In genomic region chr17:45433419-45434261, GRCm38 (mm10) we compare ENCODE assay signal across 8 mouse cellular contexts. TPM values are rescaled to one million over a fixed set of nuclear protein-coding genes. Genes with fewer than 3 reads are reported as not detected.
DNase-seq lines count a peak whose midpoint lies in the region; ATAC-seq and TF ChIP-seq lines count a peak whose summit lies in the region.

TSS of gene Cdc5l (minus strand) at chr17:45433737.

- H3K36me3 ChIP-seq in hindbrain, embryonic 13.5 days, result peaks cover 6% of the 10 kb centered on the region

- peak; percentile 88 for ATAC-seq in Patski
- ATAC-seq in hindbrain, embryonic 13.5 days (ENCODE audit: low FRiP score), result peak; percentile 97

- H3K9ac ChIP-seq in hindbrain, embryonic 13.5 days, result peak within 1 kb of the TSS; percentile 87

- peak within 1 kb of the TSS; percentile 84 for H3K4me3 ChIP-seq in hindbrain, embryonic 13.5 days

- in situ Hi-C loops in Patski (cut with MboI; ENCODE audit: low pct_unique_long_range_greater_than_20kb), result no loop called here

- CTCF ChIA-PET in Patski (lab: Charles Lee), result interaction anchor here (0.7 to 1.1 kb wide), 2 partner anchors 12 to 16 kb away, joined by 3 read pairs; no protein-coding TSS in a partner anchor

- WGBS in hindbrain, embryonic 13.5 days, result under 1% methylated on average over 73 of the region's 73 CpGs

- peak within 1 kb of the TSS; percentile 91 for H3K4me2 ChIP-seq in hindbrain, embryonic 13.5 days

- peak within 1 kb of the TSS; percentile 94 for H3K27ac ChIP-seq in hindbrain, embryonic 13.5 days

- no peaks in the 10 kb centered on the region for H3K27me3 ChIP-seq in Patski
- no peaks in the 10 kb centered on the region for H3K27me3 ChIP-seq in hindbrain, embryonic 13.5 days

- POLR2A ChIA-PET in Patski (lab: Charles Lee), result interaction anchor here (0.8 to 1.1 kb wide), 2 partner anchors 11 to 13 kb away, joined by 5 read pairs; no protein-coding TSS in a partner anchor

- no peaks in the 10 kb centered on the region for H3K9me3 ChIP-seq in hindbrain, embryonic 13.5 days

- peaks cover 32% of the 10 kb centered on the region for H3K4me1 ChIP-seq in hindbrain, embryonic 13.5 days (replicated peaks)

- no peak for TF ChIP-seq CTCF in Patski (IDR thresholded peaks at IDR 0.05)

- peak; percentile 94 for DNase-seq in Patski (ENCODE audit: low read depth, low spot score)
- peak; percentile 99 for DNase-seq in cerebellum, postnatal 14 days
- DNase-seq in frontal cortex, postnatal 14 days (ENCODE audit: low spot score in 2 of 2), result peak; percentile 94 to 97
- peak; percentile 90 to 96 for DNase-seq in layer of hippocampus, postnatal 25 days (ENCODE audit: extremely low spot score in 1 of 2, low spot score in 1 of 2)
- DNase-seq in lung, postnatal 25 days (ENCODE audit: low spot score), result peak; percentile 98
- peak; percentile 99 for DNase-seq in retina, embryonic 14.5 days (ENCODE audit: low spot score)
- DNase-seq in thymus, postnatal 4 days, result peak; percentile 95

RNA-seq across cellular contexts. Expression of gene Cdc5l, which starts in this region (rescaled TPM):
- 59.8 TPM for polyA plus RNA-seq in Patski (2021)
- polyA plus RNA-seq in hindbrain, embryonic 13.5 days (2015; fragmentation: Nextera tagmentation; extraction: Ambion mirVana), result 67.9 and 68.7 TPM in 2 replicates
- 10 to 100 TPM; 53.4 to 57.4 TPM for total RNA-seq in layer of hippocampus, postnatal 25 days (2021)

Comparison
In these comparisons a context has a peak if more than half of its experiments do, and no peak if none do; other contexts are left out.
1. Peak in every context shown above with its lines: DNase-seq, ATAC-seq, H3K4me3 ChIP-seq and H3K27ac ChIP-seq.